Mouse (Mus musculus) liver, adult 2 months (tissue): ENCODE results near the gene Myadml2. TPM values are rescaled to one million over a fixed set of nuclear protein-coding genes. Genes with fewer than 3 reads are reported as not detected.
"Not testable (repeated sequence)": the region's sequence is repeated elsewhere in the genome, so short reads cannot be mapped to it uniquely, and the experiment has no call there.

Source experiments
- DNase-seq: peaks from one replicate; pipeline ENCODE4 v3.0.0-alpha.2; 2011; ENCODE audit warnings: low read depth, low spot score; ENCODE audit errors: extremely low read depth
- H3K27ac ChIP-seq: fragments of 200-500 bp; replicated peaks from 2 replicates; pipeline ENCODE4 v1.5.1; 2012; ENCODE audit warnings: low read depth, mild to moderate bottlenecking, control low read depth, inconsistent platforms, low read length; ENCODE audit not compliant: insufficient read depth
- H3K27me3 ChIP-seq: fragments of 200-500 bp; 2 replicates; pipeline ENCODE4 v1.6.1; 2012; ENCODE audit warnings: mild to moderate bottlenecking, moderate library complexity, low read length, inconsistent platforms; ENCODE audit not compliant: control insufficient read depth, insufficient read depth
- H3K36me3 ChIP-seq: fragments of 200-500 bp; 2 replicates; pipeline ENCODE4 v1.6.1; 2012; ENCODE audit warnings: low read length, inconsistent platforms; ENCODE audit not compliant: control insufficient read depth, insufficient read depth
- H3K4me1 ChIP-seq: fragments of 200-500 bp; 2 replicates; pipeline ENCODE4 v1.6.1; 2011; ENCODE audit warnings: low read length; ENCODE audit not compliant: control insufficient read depth, insufficient read depth
- H3K4me3 ChIP-seq: fragments of 200-500 bp; 2 replicates; pipeline ENCODE4 v1.5.1; 2011; ENCODE audit warnings: low read depth, mild to moderate bottlenecking, control low read depth, low read length, moderate library complexity; ENCODE audit not compliant: insufficient read depth
- H3K79me2 ChIP-seq: fragments of 200-500 bp; 2 replicates; pipeline ENCODE4 v1.6.1; 2012; ENCODE audit warnings: inconsistent platforms, mild to moderate bottlenecking, low read length, moderate library complexity; ENCODE audit not compliant: control insufficient read depth, insufficient read depth
- H3K9ac ChIP-seq: fragments of 200-500 bp; 2 replicates; pipeline ENCODE4 v1.6.1; 2012; ENCODE audit warnings: low read depth, mild to moderate bottlenecking, control low read depth, inconsistent platforms, low read length
- CTCF ChIP-seq: fragments of 200-500 bp; IDR thresholded peaks from 2 replicates; pipeline ENCODE4 v1.5.1; 2011; ENCODE audit warnings: low read depth, low read length, control low read depth
- POLR2A ChIP-seq: fragments of 200-500 bp; IDR thresholded peaks from 2 replicates; pipeline ENCODE4 v1.6.1; 2011; ENCODE audit warnings: low read length, control low read depth; ENCODE audit not compliant: insufficient read depth; ENCODE audit errors: extremely low read depth
- WGBS: fragments of 180-500 bp; shearing (Covaris S2); methylation state at CpG from one replicate; pipeline ENCODE4 v1.1.7; 2018; 5-methylcytosine and 5-hydroxymethylcytosine counted together
- polyA plus RNA-seq: library from polyadenylated mRNA; depleted of rRNA; stranded (reverse); fragments of >200 nt; gene quantifications from 2 replicates; pipeline ENCODE4 v1.2.3, GENCODE M21; 2012
- total RNA-seq: library from RNA; depleted of rRNA; stranded (reverse); fragments of >200 nt; gene quantifications from 2 replicates; pipeline ENCODE4 v1.2.3, GENCODE M21; 2014

Gene Myadml2
- total and polyA plus RNA-seq, 2 experiments: not detected

GRCm38 (mm10) chr11:120683536-120683935 is 35.6 kb upstream of the Myadml2 start:
- no peak overlapping the region for H3K9ac ChIP-seq
- no peak for TF ChIP-seq CTCF
- TF ChIP-seq POLR2A: no peak
- H3K27me3 ChIP-seq: no peaks in the 10 kb centered on the region
- H3K4me1 ChIP-seq: peaks cover 63% of the 10 kb centered on the region
- H3K27ac ChIP-seq: peak overlapping the region; percentile 83
- DNase-seq: peak; percentile 89
- 37% methylated on average over 3 of the region's 3 CpGs for WGBS
- H3K79me2 ChIP-seq: peaks cover 23% of the 10 kb centered on the region; the same call in 1 of the 2 replicates
- peaks cover 11% of the 10 kb centered on the region; the same call in 1 of the 2 replicates for H3K36me3 ChIP-seq
- no peak overlapping the region for H3K4me3 ChIP-seq

DNA sequence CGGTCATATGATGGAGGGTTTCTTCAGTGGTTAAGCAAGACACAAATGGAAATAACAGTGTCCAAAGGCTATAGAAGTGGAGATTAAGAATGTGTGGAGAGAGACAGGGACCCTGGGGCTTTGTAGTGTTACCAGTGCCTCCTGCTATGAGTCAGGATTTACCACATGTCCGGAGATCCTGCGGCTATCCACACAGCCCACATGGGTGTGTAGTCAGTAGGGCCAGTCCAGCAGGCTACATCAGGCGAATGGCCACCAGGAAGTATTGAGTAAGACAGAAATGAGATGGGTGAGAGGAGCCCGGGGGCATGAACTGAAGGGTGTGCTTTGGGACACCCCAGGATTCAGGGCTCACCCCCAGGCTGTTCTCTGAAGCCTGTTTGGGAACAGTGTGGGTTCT is 34.7 kb upstream of the Myadml2 start:
- Histone ChIP-seq H3K9ac (no peak overlapping the region), H3K36me3 (peaks cover 13% of the 10 kb centered on the region; the same call in 1 of the 2 replicates), H3K4me1 (peaks cover 70% of the 10 kb centered on the region), H3K27ac (0 out of 2 replicates have a peak overlapping the region, but pooled peaks have one; percentile 7), H3K79me2 (peaks cover 19% of the 10 kb centered on the region; the same call in 1 of the 2 replicates), H3K27me3 (no peaks in the 10 kb centered on the region), H3K4me3 (no peak overlapping the region)
- 75% methylated on average over 5 of the region's 5 CpGs for WGBS
- TF ChIP-seq CTCF (no peak), POLR2A (no peak)
- DNase-seq: no peak

DNA sequence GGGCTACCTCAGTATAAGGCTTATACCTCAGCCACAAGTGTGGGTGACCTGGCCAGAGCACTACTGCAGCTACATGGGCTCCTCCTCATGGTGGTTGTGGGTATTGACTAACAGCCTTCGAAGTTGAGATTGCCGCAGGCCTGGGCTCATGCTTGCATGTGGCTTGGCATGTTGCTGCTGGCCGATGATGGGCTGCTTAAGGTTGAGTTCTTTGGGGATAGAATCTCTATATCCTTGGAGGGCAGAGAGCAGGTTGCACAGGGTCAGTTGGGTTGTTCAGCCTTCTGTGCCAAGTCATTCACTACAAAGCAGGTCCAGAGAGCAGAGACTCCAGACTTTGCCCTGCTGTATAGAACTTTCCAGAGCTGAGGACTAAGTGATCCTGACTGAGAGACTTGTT is 32.0 kb upstream of the Myadml2 start:
- 26% methylated on average over 3 of the region's 3 CpGs for WGBS
- peaks cover 11% of the 10 kb centered on the region; the same call in 1 of the 2 replicates for H3K36me3 ChIP-seq
- TF ChIP-seq POLR2A (no peak), CTCF (peak; percentile 68)
- H3K4me3 ChIP-seq: no peak overlapping the region
- H3K27ac ChIP-seq: peak overlapping the region; percentile 72
- H3K4me1 ChIP-seq: peaks cover 66% of the 10 kb centered on the region
- DNase-seq: peak; percentile 99
- no peaks in the 10 kb centered on the region for H3K27me3 ChIP-seq
- H3K9ac ChIP-seq: peak overlapping the region; percentile 5; the same call in 1 of the 2 replicates
- peaks cover 14% of the 10 kb centered on the region; the same call in 1 of the 2 replicates for H3K79me2 ChIP-seq

GRCm38 (mm10) chr11:120676951-120677350 is 29.0 kb upstream of the Myadml2 start:
- H3K27me3 ChIP-seq: no peaks in the 10 kb centered on the region
- H3K9ac ChIP-seq: peak overlapping the region; percentile 38; the same call in 1 of the 2 replicates
- peaks cover 52% of the 10 kb centered on the region for H3K4me1 ChIP-seq
- WGBS: 40% methylated on average over 4 of the region's 4 CpGs
- peaks cover 8% of the 10 kb centered on the region; the same call in 1 of the 2 replicates for H3K36me3 ChIP-seq
- peak; percentile 93 for DNase-seq
- H3K79me2 ChIP-seq: peaks cover 17% of the 10 kb centered on the region; the same call in 1 of the 2 replicates
- no peak for TF ChIP-seq CTCF
- no peak for TF ChIP-seq POLR2A
- H3K4me3 ChIP-seq: no peak overlapping the region
- peak overlapping the region; percentile 73 for H3K27ac ChIP-seq

DNA sequence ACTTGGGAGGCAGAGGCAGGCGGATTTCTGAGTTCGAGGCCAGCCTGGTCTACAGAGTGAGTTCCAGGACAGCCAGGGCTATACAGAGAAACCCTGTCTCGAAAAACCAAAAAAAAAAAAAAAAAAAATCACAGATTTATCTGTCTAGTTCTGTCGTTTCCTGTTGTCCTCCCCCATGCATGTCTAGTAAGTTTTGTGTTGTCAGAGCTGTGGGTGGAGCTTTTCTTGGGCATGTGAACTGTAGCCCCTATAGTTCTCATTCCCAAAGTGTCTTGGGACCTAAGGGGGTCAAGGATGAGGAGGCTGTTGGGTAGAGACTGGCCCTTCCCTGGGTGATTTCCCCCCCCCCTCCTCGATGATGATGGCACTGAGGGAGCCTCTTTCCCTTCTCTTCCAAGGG is 27.9 kb upstream of the Myadml2 start:
- H3K79me2 ChIP-seq: peaks cover 17% of the 10 kb centered on the region; the same call in 1 of the 2 replicates
- not testable (repeated sequence) for H3K4me3 ChIP-seq, DNase-seq, H3K9ac ChIP-seq, H3K36me3 ChIP-seq, H3K27me3 ChIP-seq
- H3K4me1 ChIP-seq: peaks cover 50% of the 10 kb centered on the region
- peak overlapping the region; percentile 59; the same call in 1 of the 2 replicates for H3K27ac ChIP-seq
- 74% methylated on average over 5 of the region's 5 CpGs for WGBS

DNA sequence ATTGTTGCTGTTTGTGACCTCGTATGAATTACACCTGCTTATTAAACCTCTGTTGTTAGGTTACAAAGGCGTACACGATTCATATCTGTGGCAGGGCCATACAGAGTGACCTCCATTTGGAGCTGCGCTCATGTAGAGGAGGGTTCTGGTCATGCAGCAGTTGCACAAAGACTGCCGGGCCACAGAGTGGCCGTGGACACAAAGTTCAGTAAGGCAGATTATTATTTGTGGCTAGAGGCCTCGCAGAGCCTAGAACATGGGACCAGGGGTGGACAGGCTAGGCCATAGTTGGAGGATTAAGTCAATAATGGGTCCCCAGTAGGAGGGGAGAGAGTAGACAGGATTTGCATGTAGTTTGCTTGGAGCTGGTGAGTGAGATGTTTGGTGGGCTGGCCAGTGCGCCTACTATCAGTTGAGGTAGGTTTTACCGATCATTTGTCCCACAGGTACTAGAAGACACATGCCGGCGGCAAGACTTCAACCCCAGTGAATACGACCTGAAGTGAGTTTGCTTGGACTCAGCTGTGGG is 25.7 kb upstream of the Myadml2 start:
- DNase-seq: no peak
- TF ChIP-seq CTCF (no peak), POLR2A (no peak)
- H3K79me2 ChIP-seq: peaks cover 17% of the 10 kb centered on the region; the same call in 1 of the 2 replicates
- H3K4me1 ChIP-seq: peaks cover 37% of the 10 kb centered on the region
- H3K9ac ChIP-seq: peak overlapping the region; percentile 94
- H3K36me3 ChIP-seq: peaks cover 3% of the 10 kb centered on the region; the same call in 1 of the 2 replicates
- no peaks in the 10 kb centered on the region for H3K27me3 ChIP-seq
- WGBS: 15% methylated on average over 12 of the region's 12 CpGs
- H3K4me3 ChIP-seq: peak overlapping the region; percentile 95
- peak overlapping the region; percentile 99 for H3K27ac ChIP-seq
